Mouse (Mus musculus) kidney, postnatal 36 days (tissue): Measurements from ENCODE around the gene Ckap4.
A peak's percentile ranks its signal among the peaks of the same experiment; 100 is the strongest.
"Not testable (repeated sequence)": the region's sequence is repeated elsewhere in the genome, so short reads cannot be mapped to it uniquely, and the experiment has no call there.

Source experiments
- DNase-seq, 2 experiments: peaks; one replicate each; pipeline ENCODE4 v3.0.0; 2021 to 2022; ENCODE audit warnings: mixed read lengths in 2 of 2

The Ckap4 gene

GRCm38 (mm10) chr10:84549146-84549919 lies 15.5 kb upstream of the Ckap4 start:
- DNase-seq = no peak

GRCm38 (mm10) chr10:84544841-84545610 lies 11.2 kb upstream of the Ckap4 start:
- peak; percentile 53 to 62 for DNase-seq

- DNase-seq = no peak
These were observed 9.2 kb upstream of the Ckap4 start for GRCm38 (mm10) chr10:84542802-84543658.

GRCm38 (mm10) chr10:84539651-84540050 lies 5.8 kb upstream of the Ckap4 start:
- DNase-seq = no peak

- peak; percentile 39 to 81 for DNase-seq
These were observed 2.0 kb upstream of the Ckap4 start for GRCm38 (mm10) chr10:84535859-84536258.

GRCm38 (mm10) chr10:84535458-84535857 lies 1.6 kb upstream of the Ckap4 start:
- no peak for DNase-seq

- DNase-seq = peak; percentile 35 to 74
These were observed 665 bp downstream of the Ckap4 start for GRCm38 (mm10) chr10:84532911-84533882.

- peak; percentile 44 to 51 for DNase-seq
These were observed 1.5 kb downstream of the Ckap4 start for GRCm38 (mm10) chr10:84532191-84532889.

- DNase-seq = no peak
These were observed 2.3 kb downstream of the Ckap4 start for GRCm38 (mm10) chr10:84531576-84531975.

- no peak for DNase-seq
These were observed 3.5 kb downstream of the Ckap4 start for GRCm38 (mm10) chr10:84530388-84530787.

- no peak for DNase-seq
These were observed 6.2 kb downstream of the Ckap4 start for GRCm38 (mm10) chr10:84527631-84528030.

GRCm38 (mm10) chr10:84527070-84527469 lies 6.8 kb downstream of the Ckap4 start:
- no peak for DNase-seq

GRCm38 (mm10) chr10:84526488-84526887 lies 7.4 kb downstream of the Ckap4 start:
- no peak for DNase-seq

GRCm38 (mm10) chr10:84523682-84524081 lies 10.2 kb downstream of the Ckap4 start:
- no peak for DNase-seq

GRCm38 (mm10) chr10:84516414-84516927 lies 17.4 kb downstream of the Ckap4 start:
- peak; percentile 30 to 54 for DNase-seq

- DNase-seq = not testable (repeated sequence)
These were observed 17.9 kb downstream of the Ckap4 start for GRCm38 (mm10) chr10:84515980-84516379.

GRCm38 (mm10) chr10:84515512-84515950 lies 18.3 kb downstream of the Ckap4 start:
- DNase-seq = peak; percentile 71 to 84

GRCm38 (mm10) chr10:84514038-84514578 lies 19.8 kb downstream of the Ckap4 start:
- DNase-seq = peak; percentile 62 to 86

- DNase-seq = no peak
These were observed 21.1 kb downstream of the Ckap4 start for GRCm38 (mm10) chr10:84512766-84513165.

- no peak for DNase-seq
These were observed 25.3 kb downstream of the Ckap4 start for GRCm38 (mm10) chr10:84508603-84509002.
